Mouse (Mus musculus) layer of hippocampus, adult 11-12 months (tissue): ENCODE measurements around the gene Resp18.
A peak's percentile ranks its signal among the peaks of the same experiment; 100 is the strongest.
"Not testable (repeated sequence)": the region's sequence is repeated elsewhere in the genome, so short reads cannot be mapped to it uniquely, and the experiment has no call there.

Source experiments
- DNase-seq: peaks from one replicate; pipeline ENCODE4 v3.0.0; 2022; ENCODE audit warnings: low spot score

The Resp18 gene

DNA sequence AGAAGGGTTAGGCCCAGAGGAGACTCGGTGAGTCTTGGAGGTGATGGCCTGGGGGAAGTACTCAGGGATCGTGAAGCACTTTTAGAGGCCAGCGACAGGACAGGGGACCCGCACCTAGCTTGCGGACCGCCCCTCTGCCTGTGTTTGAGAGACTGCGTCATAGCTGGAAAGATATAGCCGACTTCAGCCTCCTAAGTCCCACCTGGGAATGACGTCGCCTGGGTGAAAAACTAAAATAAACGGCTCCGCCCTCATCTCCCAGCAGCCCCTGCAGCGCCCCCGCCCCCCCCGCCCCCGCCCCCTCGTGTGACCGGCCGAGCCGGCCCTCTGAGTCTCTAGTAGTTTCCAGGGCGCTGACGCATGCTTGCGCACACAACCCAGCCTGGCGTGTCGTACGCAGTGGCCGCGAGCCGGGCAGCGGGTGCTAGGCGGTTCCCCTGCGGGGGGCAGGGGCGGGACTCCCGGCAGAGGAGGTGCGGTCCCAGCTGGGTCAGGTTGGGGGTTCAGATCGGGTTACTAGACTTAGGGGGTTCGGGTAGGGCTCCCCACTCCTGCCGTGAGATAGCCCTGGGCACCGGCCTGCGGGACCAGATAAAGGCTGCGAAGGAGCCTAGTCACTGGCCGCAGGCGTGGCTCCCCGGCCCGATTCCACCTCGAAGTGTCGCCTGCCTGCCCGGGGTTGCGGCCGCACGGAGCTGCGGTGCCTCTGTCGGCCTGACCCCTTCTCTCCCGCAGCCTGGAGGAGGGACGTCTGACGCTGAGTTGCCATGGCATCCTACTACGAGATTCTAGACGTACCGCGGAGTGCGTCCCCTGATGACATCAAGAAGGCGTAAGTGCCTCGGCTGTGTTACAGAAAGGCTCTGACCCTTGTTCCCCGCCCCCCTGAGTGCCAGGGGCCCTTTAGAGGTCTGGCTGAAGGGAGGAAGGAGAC is 41.8 kb downstream of the Resp18 start, which contains the start of gene Dnajb2:
TSS of gene Dnajb2 (plus strand) at position 290 of the 934 bp plus-strand sequence.
- DNase-seq = peak; percentile 87

DNA sequence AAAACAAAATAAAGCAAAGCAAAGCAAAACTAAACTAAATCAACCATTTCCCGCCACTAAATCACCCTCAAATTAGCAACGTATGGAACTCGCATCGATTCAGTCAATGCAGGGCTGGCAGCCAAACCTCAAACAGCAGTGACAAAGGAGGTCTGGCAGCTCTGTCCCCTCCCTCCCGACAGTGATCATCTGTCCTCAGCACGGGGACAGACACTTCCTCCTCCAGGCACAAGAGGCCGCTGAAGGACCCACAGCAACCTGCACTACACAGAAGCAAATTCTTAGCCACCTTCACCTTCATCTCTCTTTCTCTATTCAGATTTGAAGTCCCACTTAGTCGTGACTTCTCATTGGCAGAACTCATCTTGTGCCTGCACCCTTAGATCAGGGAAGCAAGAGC is 43.6 kb downstream of the Resp18 start:
- peak; percentile 81 for DNase-seq

DNA sequence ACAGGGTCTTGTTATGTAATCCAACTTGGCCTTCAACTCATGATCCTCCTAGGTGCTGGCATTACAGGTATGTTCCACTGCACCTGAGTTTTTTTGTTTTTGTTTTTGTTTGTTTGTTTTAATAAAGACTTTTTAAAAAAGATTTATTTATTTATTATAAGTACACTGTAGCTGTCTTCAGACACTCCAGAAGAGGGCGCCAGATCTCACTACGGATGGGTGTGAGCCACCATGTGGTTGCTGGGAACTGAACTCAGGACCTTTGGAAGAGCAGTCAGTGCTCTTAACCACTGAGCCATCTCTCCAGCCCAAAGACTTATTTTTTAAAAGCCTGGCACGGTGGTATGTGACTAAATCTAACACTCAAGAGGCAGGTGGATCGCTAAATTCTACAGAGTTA is 45.7 kb downstream of the Resp18 start:
- DNase-seq = not testable (repeated sequence)

GRCm38 (mm10) chr1:75231664-75232152 is 46.5 kb downstream of the Resp18 start, which contains the start of gene A630095N17Rik:
A630095N17Rik (minus strand) TSS chr1:75232102.
- no peak for DNase-seq

- DNase-seq = no peak
Observed at GRCm38 (mm10) chr1:75231224-75231623, 47.0 kb downstream of the Resp18 start.

DNA sequence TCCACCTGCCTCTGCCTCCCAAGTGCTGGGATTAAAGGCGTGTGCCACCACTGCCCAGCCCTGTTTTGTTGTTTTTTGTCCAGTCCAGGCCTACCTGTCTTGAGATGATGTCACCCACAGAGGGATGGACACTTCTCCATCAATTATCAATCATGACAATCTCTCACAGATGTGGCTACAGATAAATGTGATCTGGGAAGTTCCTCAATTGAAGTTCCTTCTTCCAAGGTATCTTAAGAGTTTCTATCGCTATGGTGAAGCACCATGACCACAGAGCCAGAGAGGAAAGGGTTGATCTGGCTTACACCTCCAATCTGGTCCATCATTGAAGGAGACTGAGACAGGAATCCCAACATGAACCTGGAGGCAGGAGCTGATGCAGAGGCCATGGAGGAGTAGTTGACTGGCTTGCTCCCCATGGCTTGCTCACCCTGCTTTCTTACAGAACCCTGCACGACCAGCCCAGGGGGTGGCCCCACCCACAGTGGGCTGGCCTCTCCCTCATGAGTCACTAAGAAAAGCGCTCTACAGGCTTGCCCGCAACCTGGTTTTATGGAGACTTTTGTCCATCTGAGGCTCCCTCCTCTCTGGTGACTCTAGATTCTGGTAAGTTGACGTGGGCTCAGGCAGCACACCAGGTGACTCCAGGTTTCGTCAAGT is 47.8 kb downstream of the Resp18 start:
- no peak for DNase-seq

DNA sequence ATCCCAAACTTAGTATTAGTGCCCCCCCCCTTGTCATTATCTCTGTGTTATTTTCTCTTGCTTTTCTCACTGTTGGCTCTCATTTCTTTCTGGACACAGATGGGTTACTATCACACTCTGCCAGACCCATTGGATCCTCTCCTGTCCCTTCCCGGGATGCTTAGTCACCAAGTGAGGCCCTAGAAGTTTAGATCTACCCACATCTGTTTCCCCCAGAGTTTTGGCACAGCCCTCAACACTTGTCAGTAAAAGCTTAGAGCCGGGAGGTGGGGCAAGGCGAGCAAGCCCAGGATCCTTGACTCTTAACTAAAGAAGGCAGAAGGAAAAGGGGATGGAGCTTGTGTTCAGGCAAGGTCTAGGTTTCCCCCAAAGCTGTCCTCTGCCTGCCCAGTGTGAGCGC is 49.1 kb downstream of the Resp18 start:
- DNase-seq = no peak

GRCm38 (mm10) chr1:75227653-75228052 is 50.6 kb downstream of the Resp18 start:
- no peak for DNase-seq

- no peak for DNase-seq
Observed at GRCm38 (mm10) chr1:75226138-75226537, 52.1 kb downstream of the Resp18 start.

GRCm38 (mm10) chr1:75225473-75225872 is 52.7 kb downstream of the Resp18 start:
- no peak for DNase-seq

DNA sequence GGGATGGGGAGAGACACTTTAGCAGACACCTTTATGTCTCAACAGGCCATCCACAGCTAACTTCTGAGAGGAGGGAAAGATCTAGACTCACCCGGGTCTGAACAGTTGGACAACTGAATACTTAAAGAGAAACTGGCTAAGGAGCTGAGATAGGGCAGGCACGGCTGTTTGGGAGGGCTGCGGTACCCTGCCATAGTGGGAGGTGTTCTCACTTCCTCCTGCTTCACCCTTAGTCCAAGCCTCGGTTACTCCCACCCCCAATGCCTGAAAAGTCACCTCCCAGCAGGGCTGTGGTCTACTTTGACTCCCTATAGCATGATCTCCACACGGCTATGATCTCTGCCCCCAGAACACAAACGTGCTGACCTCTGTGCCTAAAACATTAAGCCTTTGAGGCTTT is 54.7 kb downstream of the Resp18 start:
- DNase-seq = no peak

DNA sequence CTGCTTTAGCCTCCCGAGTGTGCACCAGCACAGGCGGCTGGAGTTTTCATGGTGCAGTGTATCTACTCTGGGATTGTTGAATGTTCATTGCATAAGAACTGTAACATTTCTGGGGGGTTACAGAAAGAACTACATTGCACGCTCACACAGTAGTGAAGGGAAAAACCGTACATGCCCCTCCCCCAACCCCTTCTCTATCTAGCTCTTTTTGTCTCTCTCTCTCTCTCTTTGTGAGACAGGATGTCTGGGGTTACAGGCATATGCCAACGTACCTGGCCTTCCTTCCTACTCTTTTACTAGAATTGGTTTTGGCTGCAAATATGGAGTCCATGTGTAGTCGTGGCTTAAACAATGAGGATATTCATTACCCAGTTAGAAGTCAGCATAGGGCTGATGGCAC is 55.3 kb downstream of the Resp18 start:
- no peak for DNase-seq
